Mouse (Mus musculus): ENCODE data around the gene Rwdd1. TPM values are rescaled to one million over a fixed set of nuclear protein-coding genes. Genes with fewer than 3 reads are reported as not detected.

The Rwdd1 gene
- total RNA-seq, 1 experiment from 2014 or later, result 165 TPM

Other genes with a start within 250 kb of the Rwdd1 start
- gene Sult3a2, start 232.9 kb downstream of the Rwdd1 start, total RNA-seq (2017), result not detected in 2 replicates
- gene Sult3a1, start 161.9 kb downstream of the Rwdd1 start, total RNA-seq (2017), result not detected in 2 replicates
- gene Rsph4a, start 114.5 kb downstream of the Rwdd1 start, total RNA-seq (2017), result not detected in 2 replicates
- gene Zup1, start 68.4 kb downstream of the Rwdd1 start, total RNA-seq (2017), result 44.9 and 52.4 TPM in 2 replicates
- not detected in 2 replicates for gene Trappc3l, start 18.0 kb upstream of the Rwdd1 start, total RNA-seq (2017)
- not detected in 2 replicates for gene Calhm4, start 24.7 kb upstream of the Rwdd1 start, total RNA-seq (2017)
- not detected in 2 replicates for gene Calhm5, start 76.9 kb upstream of the Rwdd1 start, total RNA-seq (2017)
- 3.6 and 6.2 TPM in 2 replicates for gene Calhm6, start 108.4 kb upstream of the Rwdd1 start, total RNA-seq (2017)
- 0.87 and 1.9 TPM in 2 replicates for gene Dse, start 188.1 kb upstream of the Rwdd1 start, total RNA-seq (2017)